Mouse (Mus musculus) hindbrain, embryonic 13.5 days (tissue): ENCODE data around the gene Iqgap1. TPM values are rescaled to one million over a fixed set of nuclear protein-coding genes. Genes with fewer than 3 reads are reported as not detected.

Source experiments
- polyA plus RNA-seq: library from polyadenylated mRNA; unstranded; fragments of >200 nt; fragmentation: Nextera tagmentation; extraction: Ambion mirVana; gene quantifications from 2 replicates; pipeline ENCODE4 v1.2.1, GENCODE M21; 2015

Gene Iqgap1
- polyA plus RNA-seq, 1 experiment from 2014 or later: 21.1 TPM

Other genes starting within 250 kb of the Iqgap1 start
- 14.3 and 16.5 TPM in 2 replicates for gene Crtc3, start 137.1 kb downstream of the Iqgap1 start, polyA plus RNA-seq
- 5.3 and 5.8 TPM in 2 replicates for gene Zscan2, start 34.9 kb upstream of the Iqgap1 start, polyA plus RNA-seq
- gene Wdr73, start 75.3 kb upstream of the Iqgap1 start, polyA plus RNA-seq: 36.5 and 41.5 TPM in 2 replicates
- gene Nmb, start 79.1 kb upstream of the Iqgap1 start, polyA plus RNA-seq: 7.4 and 8.0 TPM in 2 replicates
- gene Sec11a, start 121.8 kb upstream of the Iqgap1 start, polyA plus RNA-seq: 174 and 177 TPM in 2 replicates
- 7.3 and 8.8 TPM in 2 replicates for gene Zfp592, start 167.7 kb upstream of the Iqgap1 start, polyA plus RNA-seq
- gene Alpk3, start 231.6 kb upstream of the Iqgap1 start, polyA plus RNA-seq: 0.14 and 0.16 TPM in 2 replicates